Mouse (Mus musculus): Measurements from ENCODE around the gene Taf4. TPM values are rescaled to one million over a fixed set of nuclear protein-coding genes. Genes with fewer than 3 reads are reported as not detected.
A peak's percentile ranks its signal among the peaks of the same experiment; 100 is the strongest.

The Taf4 gene
- total RNA-seq, 2 experiments from 2014 or later, result 22.5 to 23.4 TPM

GRCm38 (mm10) chr2:180006352-180007017, 30.0 kb upstream of the Taf4 start:
- Histone ChIP-seq H3K27ac (no peak overlapping the region), H3K4me3 (no peak overlapping the region)
- TF ChIP-seq CTCF (conservative IDR thresholded peaks at IDR 0.05), result no peak
- DNase-seq (ENCODE audit: low spot score in 2 of 2), result no peak

- TF ChIP-seq CTCF (conservative IDR thresholded peaks at IDR 0.05), result no peak
- H3K27ac ChIP-seq, result no peak overlapping the region
- DNase-seq (ENCODE audit: low spot score in 2 of 2), result no peak
- H3K4me3 ChIP-seq, result no peak overlapping the region
Measured at GRCm38 (mm10) chr2:180005656-180006351, 29.4 kb upstream of the Taf4 start.

GRCm38 (mm10) chr2:180001635-180002034, 25.2 kb upstream of the Taf4 start:
- no peak for TF ChIP-seq CTCF (conservative IDR thresholded peaks at IDR 0.05)
- Histone ChIP-seq H3K4me3 (no peak overlapping the region), H3K27ac (no peak overlapping the region)
- no peak for DNase-seq (ENCODE audit: low spot score in 2 of 2)

GRCm38 (mm10) chr2:179998431-179998830, 22.0 kb upstream of the Taf4 start:
- no peak overlapping the region for H3K27ac ChIP-seq
- H3K4me3 ChIP-seq, result no peak overlapping the region
- DNase-seq (ENCODE audit: low spot score in 2 of 2), result no peak
- TF ChIP-seq CTCF (conservative IDR thresholded peaks at IDR 0.05), result no peak

- no peak for DNase-seq (ENCODE audit: low spot score in 2 of 2)
- H3K4me3 ChIP-seq, result no peak overlapping the region
- TF ChIP-seq CTCF (conservative IDR thresholded peaks at IDR 0.05), result no peak
- H3K27ac ChIP-seq, result no peak overlapping the region
Measured at GRCm38 (mm10) chr2:179993071-179993470, 16.6 kb upstream of the Taf4 start.

GRCm38 (mm10) chr2:179989098-179989497, 12.7 kb upstream of the Taf4 start:
- Histone ChIP-seq H3K4me3 (no peak overlapping the region), H3K27ac (no peak overlapping the region)
- DNase-seq (ENCODE audit: low spot score in 2 of 2), result no peak
- no peak for TF ChIP-seq CTCF (conservative IDR thresholded peaks at IDR 0.05)

GRCm38 (mm10) chr2:179986437-179987022, 10.1 kb upstream of the Taf4 start:
- no peak for DNase-seq (ENCODE audit: low spot score in 2 of 2)
- H3K4me3 ChIP-seq, result no peak overlapping the region
- H3K27ac ChIP-seq, result no peak overlapping the region
- no peak for TF ChIP-seq CTCF (conservative IDR thresholded peaks at IDR 0.05)

GRCm38 (mm10) chr2:179985695-179986094, 9.2 kb upstream of the Taf4 start:
- no peak overlapping the region for H3K27ac ChIP-seq
- no peak overlapping the region for H3K4me3 ChIP-seq
- no peak for DNase-seq (ENCODE audit: low spot score in 2 of 2)
- TF ChIP-seq CTCF (conservative IDR thresholded peaks at IDR 0.05), result no peak

GRCm38 (mm10) chr2:179984830-179985229, 8.4 kb upstream of the Taf4 start:
- DNase-seq (ENCODE audit: low spot score in 2 of 2), result no peak
- TF ChIP-seq CTCF (conservative IDR thresholded peaks at IDR 0.05), result no peak
- Histone ChIP-seq H3K4me3 (no peak overlapping the region), H3K27ac (no peak overlapping the region)

- no peak for TF ChIP-seq CTCF (conservative IDR thresholded peaks at IDR 0.05)
- DNase-seq (ENCODE audit: low spot score in 2 of 2), result no peak
- Histone ChIP-seq H3K4me3 (no peak overlapping the region), H3K27ac (no peak overlapping the region)
Measured at GRCm38 (mm10) chr2:179982715-179983114, 6.3 kb upstream of the Taf4 start.

- no peak for TF ChIP-seq CTCF (conservative IDR thresholded peaks at IDR 0.05)
- Histone ChIP-seq H3K27ac (no peak overlapping the region), H3K4me3 (no peak overlapping the region)
- DNase-seq (ENCODE audit: low spot score in 2 of 2), result no peak
Measured at GRCm38 (mm10) chr2:179980616-179981015, 4.2 kb upstream of the Taf4 start.

GRCm38 (mm10) chr2:179979836-179980235, 3.4 kb upstream of the Taf4 start:
- H3K27ac ChIP-seq, result no peak overlapping the region
- no peak for TF ChIP-seq CTCF (conservative IDR thresholded peaks at IDR 0.05)
- H3K4me3 ChIP-seq, result no peak overlapping the region
- DNase-seq (ENCODE audit: low spot score in 2 of 2), result peak in 1 of 2 experiments; percentile 26

- H3K4me3 ChIP-seq, result no peak overlapping the region; the same call in 1 of the 2 replicates
- TF ChIP-seq CTCF (conservative IDR thresholded peaks at IDR 0.05), result no peak
- no peak for DNase-seq (ENCODE audit: low spot score in 2 of 2)
- peak overlapping the region; percentile 100; the same call in 1 of the 2 replicates for H3K27ac ChIP-seq
Measured at GRCm38 (mm10) chr2:179978250-179978649, 1.8 kb upstream of the Taf4 start.
